In genomic region chr16:29814039-29814438, GRCm38 (mm10) we compare ENCODE assay signal across 8 mouse cellular contexts.
DNase-seq lines count a peak whose midpoint lies in the region; ATAC-seq and TF ChIP-seq lines count a peak whose summit lies in the region.

No protein-coding gene starts in this region.

- no peaks in the 10 kb centered on the region for H3K9me3 ChIP-seq in intestine, embryonic 16.5 days (ENCODE audit: control insufficient read depth, low read length)
- H3K9me3 ChIP-seq in limb, embryonic 11.5 days (ENCODE audit: control insufficient read depth, low read length): no peaks in the 10 kb centered on the region
- no peaks in the 10 kb centered on the region for H3K9me3 ChIP-seq in midbrain, embryonic 13.5 days

- DNase-seq in adrenal gland, adult (ENCODE audit: inconsistent age in 2 of 2, low spot score in 1 of 2): peak; percentile 92 to 94
- DNase-seq in gastrocnemius, postnatal 4 days (ENCODE audit: low spot score in 2 of 2): peak; percentile 61 to 84
- DNase-seq in limb, embryonic 11.5 days (ENCODE audit: low spot score): peak; percentile 85

- no peaks in the 10 kb centered on the region for H3K27me3 ChIP-seq in intestine, embryonic 16.5 days (replicated peaks; ENCODE audit: control insufficient read depth, insufficient read depth, low read length)
- H3K27me3 ChIP-seq in limb, embryonic 11.5 days (ENCODE audit: control insufficient read depth, insufficient read depth, low read length): no peaks in the 10 kb centered on the region
- H3K27me3 ChIP-seq in midbrain, embryonic 13.5 days: peaks cover 59% of the 10 kb centered on the region
- H3K27me3 ChIP-seq in small intestine, adult 2 months (ENCODE audit: control insufficient read depth, insufficient read depth, low read length): no peaks in the 10 kb centered on the region

- H3K4me3 ChIP-seq in cortical plate, adult 2 months (ENCODE audit: insufficient read depth, low read length): peak overlapping the region; percentile 39
- H3K4me3 ChIP-seq in intestine, embryonic 16.5 days (ENCODE audit: low read length): peak overlapping the region; percentile 65
- peak overlapping the region; percentile 47 for H3K4me3 ChIP-seq in limb, embryonic 11.5 days (ENCODE audit: low read depth, low read length)
- H3K4me3 ChIP-seq in midbrain, embryonic 13.5 days (replicated peaks): peak overlapping the region; percentile 59
- H3K4me3 ChIP-seq in small intestine, adult 2 months (ENCODE audit: low read depth, low read length): peak overlapping the region; percentile 65

- no peak for TF ChIP-seq CTCF in cortical plate, adult 2 months (IDR thresholded peaks at IDR 0.05; ENCODE audit: extremely low read depth, insufficient read depth, low read length)
- peak; percentile 62; the same call in 1 of the 2 replicates for TF ChIP-seq CTCF in small intestine, adult 2 months (IDR thresholded peaks at IDR 0.05; ENCODE audit: extremely low read depth, insufficient read length, insufficient replicate concordance, low read depth, low read length)

- peak overlapping the region; percentile 99 for H3K4me2 ChIP-seq in intestine, embryonic 16.5 days (ENCODE audit: low read depth, low read length)
- peak overlapping the region; percentile 98 for H3K4me2 ChIP-seq in limb, embryonic 11.5 days (ENCODE audit: low read depth, severe bottlenecking)
- peak overlapping the region; percentile 96 for H3K4me2 ChIP-seq in midbrain, embryonic 13.5 days (replicated peaks)

- H3K36me3 ChIP-seq in intestine, embryonic 16.5 days (ENCODE audit: control insufficient read depth, insufficient read depth, low read length): no peaks in the 10 kb centered on the region
- no peaks in the 10 kb centered on the region for H3K36me3 ChIP-seq in limb, embryonic 11.5 days (ENCODE audit: control insufficient read depth, insufficient read depth, low read length)
- no peaks in the 10 kb centered on the region for H3K36me3 ChIP-seq in midbrain, embryonic 13.5 days
- H3K36me3 ChIP-seq in small intestine, adult 2 months (ENCODE audit: control insufficient read depth, insufficient read depth, low read length): no peaks in the 10 kb centered on the region

- peak; percentile 85 for ATAC-seq in intestine, embryonic 16.5 days
- peak; percentile 80 for ATAC-seq in limb, embryonic 11.5 days (ENCODE audit: insufficient number of reproducible peaks, low FRiP score, low TSS enrichment, low read depth)
- ATAC-seq in midbrain, embryonic 13.5 days: peak; percentile 75
- no peak for ATAC-seq in erythroid progenitor cell, adult 5-6 weeks (replicated peaks; ENCODE audit: low FRiP score, poor library complexity, severe bottlenecking)

- H3K4me1 ChIP-seq in cortical plate, adult 2 months (ENCODE audit: control insufficient read depth, insufficient read depth, low read length): peaks cover 8% of the 10 kb centered on the region
- peaks cover 53% of the 10 kb centered on the region for H3K4me1 ChIP-seq in intestine, embryonic 16.5 days (ENCODE audit: control insufficient read depth, insufficient read depth, low read length)
- peaks cover 12% of the 10 kb centered on the region for H3K4me1 ChIP-seq in limb, embryonic 11.5 days (ENCODE audit: control insufficient read depth, insufficient read depth, low read length)
- H3K4me1 ChIP-seq in midbrain, embryonic 13.5 days (replicated peaks): peaks cover 29% of the 10 kb centered on the region
- H3K4me1 ChIP-seq in small intestine, adult 2 months (ENCODE audit: control insufficient read depth, insufficient read depth, insufficient read length, low read length): peaks cover 47% of the 10 kb centered on the region

- WGBS in intestine, embryonic 16.5 days: under 1% methylated on average over 30 of the region's 32 CpGs
- 1% methylated on average over 32 of the region's 32 CpGs for WGBS in limb, embryonic 11.5 days
- WGBS in midbrain, embryonic 13.5 days: under 1% methylated on average over 32 of the region's 32 CpGs
- 2% methylated on average over 32 of the region's 32 CpGs for WGBS in small intestine, adult 2 months

- H3K27ac ChIP-seq in cortical plate, adult 2 months (ENCODE audit: insufficient read depth, low read length): peak overlapping the region; percentile 93
- peak overlapping the region; percentile 95 for H3K27ac ChIP-seq in intestine, embryonic 16.5 days (ENCODE audit: low read length)
- peak overlapping the region; percentile 82 for H3K27ac ChIP-seq in limb, embryonic 11.5 days (replicated peaks; ENCODE audit: low read depth, low read length)
- peak overlapping the region; percentile 85 for H3K27ac ChIP-seq in midbrain, embryonic 13.5 days
- peak overlapping the region; percentile 55 for H3K27ac ChIP-seq in small intestine, adult 2 months (ENCODE audit: insufficient read depth, low read depth, low read length)

- H3K9ac ChIP-seq in intestine, embryonic 16.5 days (ENCODE audit: low read depth, low read length): peak overlapping the region; percentile 92
- peak overlapping the region; percentile 96 for H3K9ac ChIP-seq in limb, embryonic 11.5 days (ENCODE audit: low read length)
- peak overlapping the region; percentile 93 for H3K9ac ChIP-seq in midbrain, embryonic 13.5 days (replicated peaks)

- TF ChIP-seq POLR2A in cortical plate, adult 2 months (IDR thresholded peaks at IDR 0.05; ENCODE audit: extremely low read depth, insufficient read depth, low read length): no peak
- peak; percentile 45; the same call in 1 of the 2 replicates for TF ChIP-seq POLR2A in small intestine, adult 2 months (IDR thresholded peaks at IDR 0.05; ENCODE audit: low read depth, low read length)
